Mouse (Mus musculus): ENCODE data around the gene Ptpro. TPM values are rescaled to one million over a fixed set of nuclear protein-coding genes. Genes with fewer than 3 reads are reported as not detected.

Ptpro gene
- polyA plus RNA-seq, 1 experiment from 2014 or later: 3.7 TPM

DNA sequence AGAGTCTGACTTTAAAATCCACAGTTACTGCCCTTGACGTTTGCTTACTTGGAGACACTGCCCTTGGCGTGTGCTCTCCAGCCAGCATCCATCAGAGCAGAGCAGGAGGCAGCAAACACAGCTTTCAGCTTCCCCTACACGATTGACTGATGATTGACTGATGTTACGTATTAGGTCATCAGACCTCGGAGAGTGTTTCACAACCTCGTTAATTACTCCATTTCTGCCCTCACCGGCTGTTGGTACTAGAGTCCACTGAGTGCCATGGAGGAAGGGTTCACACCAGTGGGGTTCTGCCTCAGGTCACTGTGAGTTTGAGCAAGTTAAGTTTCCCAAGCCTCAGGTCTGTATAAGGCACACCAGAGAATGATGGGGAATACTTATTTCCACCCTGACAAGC lies 143.0 kb downstream of the Ptpro start:
- 76% methylated on average over 7 of the region's 7 CpGs for WGBS
- H3K36me3 ChIP-seq: no peaks in the 10 kb centered on the region
- no peak overlapping the region for H3K4me2 ChIP-seq
- H3K9ac ChIP-seq: no peak overlapping the region
- no peaks in the 10 kb centered on the region for H3K4me1 ChIP-seq (replicated peaks)
- H3K4me3 ChIP-seq: no peak overlapping the region
- H3K9me3 ChIP-seq (replicated peaks): no peaks in the 10 kb centered on the region
- no peak for ATAC-seq (replicated peaks; ENCODE audit: insufficient number of reproducible peaks, insufficient read depth, low FRiP score, low read depth)
- H3K27me3 ChIP-seq: no peaks in the 10 kb centered on the region
- H3K27ac ChIP-seq: no peak overlapping the region

DNA sequence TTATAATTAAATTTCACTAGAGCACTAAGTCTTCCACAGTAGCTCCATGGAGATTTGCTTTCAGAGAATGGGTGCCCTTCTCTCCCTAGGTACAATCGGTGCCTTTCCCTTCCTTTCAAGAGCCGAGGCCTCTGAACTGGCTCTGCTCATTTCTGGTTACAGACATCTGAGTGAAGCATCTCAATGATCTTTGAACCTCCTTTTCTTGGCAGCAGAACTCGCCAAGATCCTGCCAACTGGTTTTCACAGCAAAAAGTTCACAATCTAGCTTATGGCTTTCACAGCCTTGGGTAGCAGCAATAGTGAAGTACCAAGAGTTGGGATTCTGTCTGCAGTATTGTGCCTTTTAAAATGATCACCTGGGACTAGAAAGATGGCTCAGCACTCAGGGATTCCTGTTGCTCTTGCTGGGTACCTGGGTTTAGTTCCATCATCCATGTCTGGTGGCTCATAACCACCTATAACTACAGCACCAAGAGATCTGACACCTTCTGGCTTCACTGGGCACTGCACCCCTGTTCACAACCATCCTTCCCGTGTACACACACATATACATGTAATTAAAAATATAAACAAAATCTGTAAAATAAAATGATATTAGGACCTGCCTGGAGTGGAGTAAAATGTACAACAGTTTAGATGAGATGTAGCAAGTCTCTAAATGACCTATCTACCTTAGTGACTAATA lies 144.1 kb downstream of the Ptpro start:
- Histone ChIP-seq H3K4me3 (no peak overlapping the region), H3K36me3 (no peaks in the 10 kb centered on the region), H3K9me3 (replicated peaks) (no peaks in the 10 kb centered on the region), H3K27me3 (no peaks in the 10 kb centered on the region), H3K4me1 (replicated peaks) (no peaks in the 10 kb centered on the region), H3K9ac (no peak overlapping the region), H3K4me2 (no peak overlapping the region), H3K27ac (no peak overlapping the region)
- WGBS: 75% methylated on average over 4 of the region's 4 CpGs
- ATAC-seq (replicated peaks; ENCODE audit: insufficient number of reproducible peaks, insufficient read depth, low FRiP score, low read depth): no peak

DNA sequence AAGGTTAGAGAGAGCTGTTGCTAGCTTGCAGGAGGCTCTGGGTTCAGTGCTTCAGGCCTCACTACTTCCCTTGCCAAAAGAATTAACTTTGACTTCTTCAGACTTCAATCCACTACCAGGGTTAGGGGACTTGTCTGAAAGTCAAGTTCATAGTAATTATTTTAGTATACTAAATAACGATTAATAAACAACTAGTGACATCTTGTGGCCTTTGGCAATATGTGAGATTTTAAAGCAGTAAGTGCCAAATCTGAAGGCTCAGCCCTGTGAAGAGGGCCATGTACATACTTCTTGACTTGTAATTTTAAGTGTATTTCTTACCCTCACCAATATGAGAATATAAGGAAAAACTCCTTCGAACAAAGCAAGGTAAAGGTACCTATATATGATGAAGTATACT lies 145.2 kb downstream of the Ptpro start:
- Histone ChIP-seq H3K4me2 (no peak overlapping the region), H3K9me3 (replicated peaks) (no peaks in the 10 kb centered on the region), H3K4me3 (no peak overlapping the region), H3K27ac (no peak overlapping the region), H3K27me3 (no peaks in the 10 kb centered on the region), H3K4me1 (replicated peaks) (no peaks in the 10 kb centered on the region), H3K36me3 (no peaks in the 10 kb centered on the region), H3K9ac (no peak overlapping the region)
- WGBS: 76% methylated on average over 2 of the region's 2 CpGs
- ATAC-seq (replicated peaks; ENCODE audit: insufficient number of reproducible peaks, insufficient read depth, low FRiP score, low read depth): no peak

DNA sequence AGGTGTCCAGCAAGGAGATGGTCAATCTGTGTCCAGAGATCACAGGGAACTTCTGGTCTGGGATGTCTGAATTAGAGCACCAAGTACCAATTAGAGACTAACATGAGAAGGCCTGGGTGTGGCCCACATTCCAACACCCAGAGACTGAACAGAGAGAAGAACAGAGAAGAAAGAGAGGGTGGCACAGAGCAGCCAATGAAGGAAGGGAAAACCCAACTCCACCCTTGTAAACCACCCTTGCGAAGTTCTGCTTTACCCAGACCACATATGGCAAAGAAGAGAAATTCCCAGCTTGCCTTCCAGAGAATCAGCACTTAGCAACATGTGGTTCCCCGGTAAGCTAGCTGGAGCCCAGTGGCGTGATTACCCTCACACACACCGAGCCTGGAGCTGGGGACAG lies 152.1 kb downstream of the Ptpro start:
- no peak overlapping the region for H3K4me3 ChIP-seq
- H3K4me2 ChIP-seq: no peak overlapping the region
- H3K27ac ChIP-seq: no peak overlapping the region
- 82% methylated on average over 4 of the region's 4 CpGs for WGBS
- H3K9ac ChIP-seq: no peak overlapping the region
- H3K9me3 ChIP-seq (replicated peaks): no peaks in the 10 kb centered on the region
- H3K36me3 ChIP-seq: no peaks in the 10 kb centered on the region
- H3K4me1 ChIP-seq (replicated peaks): 0 out of 2 replicates have a peak, but pooled peaks cover 2% of the 10 kb centered on the region
- no peaks in the 10 kb centered on the region for H3K27me3 ChIP-seq
- no peak for ATAC-seq (replicated peaks; ENCODE audit: insufficient number of reproducible peaks, insufficient read depth, low FRiP score, low read depth)

DNA sequence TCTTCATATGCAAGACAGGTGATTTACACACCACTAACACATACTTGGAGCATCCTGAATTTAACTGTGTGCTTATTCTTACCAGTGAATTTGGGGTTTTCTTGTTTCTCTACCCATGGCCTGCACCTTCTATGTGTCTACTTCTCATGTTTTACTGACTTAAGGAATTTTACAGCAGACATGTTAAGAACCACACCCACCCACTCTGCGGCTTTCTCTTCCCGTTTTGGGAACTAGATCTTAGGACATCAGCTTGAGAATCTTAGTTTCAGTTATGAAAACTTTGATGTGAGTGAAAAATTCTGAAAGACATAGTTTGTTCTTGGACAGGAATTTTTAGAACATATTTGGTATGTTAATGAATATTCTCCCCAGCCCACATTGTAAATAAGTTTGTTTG lies 153.6 kb downstream of the Ptpro start:
- H3K9ac ChIP-seq: no peak overlapping the region
- H3K4me2 ChIP-seq: no peak overlapping the region
- 0 out of 2 replicates have a peak, but pooled peaks cover 2% of the 10 kb centered on the region for H3K4me1 ChIP-seq (replicated peaks)
- no peaks in the 10 kb centered on the region for H3K9me3 ChIP-seq (replicated peaks)
- ATAC-seq (replicated peaks; ENCODE audit: insufficient number of reproducible peaks, insufficient read depth, low FRiP score, low read depth): no peak
- no peak overlapping the region for H3K4me3 ChIP-seq
- H3K27me3 ChIP-seq: no peaks in the 10 kb centered on the region
- H3K36me3 ChIP-seq: no peaks in the 10 kb centered on the region
- no peak overlapping the region for H3K27ac ChIP-seq
- WGBS: 83% methylated on average over 2 of the region's 2 CpGs

DNA sequence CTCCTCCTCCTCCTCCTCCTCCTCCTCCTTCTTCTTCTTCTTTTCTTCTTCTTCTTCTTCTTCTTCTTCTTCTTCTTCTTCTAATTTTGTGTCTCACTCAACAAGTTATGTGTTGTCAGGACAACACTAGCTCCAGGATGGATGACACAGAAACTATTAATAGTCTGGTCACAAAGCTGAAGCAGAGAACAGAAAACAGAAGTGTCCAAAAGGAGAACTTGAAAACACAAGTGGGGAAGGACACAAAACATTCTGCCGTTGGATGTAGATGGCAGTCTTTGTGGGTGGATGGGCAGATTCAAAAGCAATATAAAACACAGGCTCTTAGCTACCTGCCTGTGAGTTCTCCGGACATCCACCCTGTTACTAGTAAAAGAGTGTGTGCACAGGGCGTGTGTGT lies 158.4 kb downstream of the Ptpro start:
- WGBS: 43% methylated on average over 3 of the region's 3 CpGs
- H3K9me3 ChIP-seq (replicated peaks): no peaks in the 10 kb centered on the region
- no peaks in the 10 kb centered on the region for H3K27me3 ChIP-seq
- H3K4me3 ChIP-seq: 0 out of 2 replicates have a peak overlapping the region, but pooled peaks have one; percentile 4
- peaks cover 2% of the 10 kb centered on the region; the same call in 1 of the 2 replicates for H3K4me1 ChIP-seq (replicated peaks)
- H3K27ac ChIP-seq: peak overlapping the region; percentile 63
- no peak for ATAC-seq (replicated peaks; ENCODE audit: insufficient number of reproducible peaks, insufficient read depth, low FRiP score, low read depth)
- H3K4me2 ChIP-seq: peak overlapping the region; percentile 45
- H3K9ac ChIP-seq: no peak overlapping the region
- H3K36me3 ChIP-seq: no peaks in the 10 kb centered on the region

DNA sequence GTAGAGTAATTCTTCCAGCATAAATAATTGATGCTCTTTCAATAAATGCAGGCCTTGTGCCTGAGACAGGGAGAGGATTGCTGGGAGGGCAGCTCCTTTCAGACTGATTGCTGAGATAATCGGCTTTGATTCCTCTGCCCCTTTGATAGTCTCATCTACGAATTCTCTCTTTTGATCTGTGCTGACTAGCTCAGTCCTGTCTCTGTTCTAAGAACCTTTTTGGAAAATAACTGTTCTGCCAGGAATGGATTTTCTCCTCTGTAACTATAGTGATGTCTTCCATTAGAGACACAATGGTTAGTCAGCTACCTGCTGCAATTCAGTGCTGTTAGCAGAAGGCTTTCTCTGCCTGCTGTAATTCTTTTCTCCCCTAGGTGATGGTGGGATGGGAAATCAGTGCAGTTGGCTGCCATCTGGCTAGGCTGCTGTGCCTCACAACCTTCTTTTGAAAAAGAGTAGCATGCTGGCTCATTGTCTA lies 159.8 kb downstream of the Ptpro start:
- H3K9ac ChIP-seq: no peak overlapping the region
- 54% methylated on average over 2 of the region's 2 CpGs for WGBS
- H3K27ac ChIP-seq: no peak overlapping the region
- peaks cover 2% of the 10 kb centered on the region; the same call in 1 of the 2 replicates for H3K4me1 ChIP-seq (replicated peaks)
- no peak overlapping the region for H3K4me3 ChIP-seq
- H3K9me3 ChIP-seq (replicated peaks): no peaks in the 10 kb centered on the region
- no peak for ATAC-seq (replicated peaks; ENCODE audit: insufficient number of reproducible peaks, insufficient read depth, low FRiP score, low read depth)
- H3K36me3 ChIP-seq: no peaks in the 10 kb centered on the region
- H3K4me2 ChIP-seq: no peak overlapping the region
- no peaks in the 10 kb centered on the region for H3K27me3 ChIP-seq

DNA sequence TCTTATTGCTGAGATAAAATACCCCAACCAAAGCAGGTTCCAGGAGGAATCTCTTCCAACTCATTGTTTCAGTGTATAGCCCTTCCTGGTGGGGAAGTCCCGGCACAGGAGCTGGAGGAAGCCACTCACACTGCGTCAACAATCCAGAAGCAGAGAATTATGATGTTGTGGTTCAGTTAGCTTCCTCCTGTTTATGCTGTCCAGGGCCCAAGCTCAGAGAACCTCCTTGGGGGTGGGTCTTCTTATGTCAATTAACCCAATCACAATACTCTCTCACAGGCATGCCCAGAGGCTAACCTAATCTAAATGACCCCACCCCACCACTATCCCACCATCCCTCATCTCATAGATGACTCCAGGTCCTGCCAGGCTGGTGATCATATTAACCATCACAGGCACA lies 160.9 kb downstream of the Ptpro start:
- no peaks in the 10 kb centered on the region for H3K27me3 ChIP-seq
- 66% methylated on average over 2 of the region's 2 CpGs for WGBS
- no peak overlapping the region for H3K27ac ChIP-seq
- H3K9ac ChIP-seq: no peak overlapping the region
- no peak overlapping the region for H3K4me3 ChIP-seq
- H3K9me3 ChIP-seq (replicated peaks): no peaks in the 10 kb centered on the region
- H3K4me1 ChIP-seq (replicated peaks): peaks cover 2% of the 10 kb centered on the region; the same call in 1 of the 2 replicates
- no peak for ATAC-seq (replicated peaks; ENCODE audit: insufficient number of reproducible peaks, insufficient read depth, low FRiP score, low read depth)
- H3K36me3 ChIP-seq: no peaks in the 10 kb centered on the region
- H3K4me2 ChIP-seq: no peak overlapping the region

DNA sequence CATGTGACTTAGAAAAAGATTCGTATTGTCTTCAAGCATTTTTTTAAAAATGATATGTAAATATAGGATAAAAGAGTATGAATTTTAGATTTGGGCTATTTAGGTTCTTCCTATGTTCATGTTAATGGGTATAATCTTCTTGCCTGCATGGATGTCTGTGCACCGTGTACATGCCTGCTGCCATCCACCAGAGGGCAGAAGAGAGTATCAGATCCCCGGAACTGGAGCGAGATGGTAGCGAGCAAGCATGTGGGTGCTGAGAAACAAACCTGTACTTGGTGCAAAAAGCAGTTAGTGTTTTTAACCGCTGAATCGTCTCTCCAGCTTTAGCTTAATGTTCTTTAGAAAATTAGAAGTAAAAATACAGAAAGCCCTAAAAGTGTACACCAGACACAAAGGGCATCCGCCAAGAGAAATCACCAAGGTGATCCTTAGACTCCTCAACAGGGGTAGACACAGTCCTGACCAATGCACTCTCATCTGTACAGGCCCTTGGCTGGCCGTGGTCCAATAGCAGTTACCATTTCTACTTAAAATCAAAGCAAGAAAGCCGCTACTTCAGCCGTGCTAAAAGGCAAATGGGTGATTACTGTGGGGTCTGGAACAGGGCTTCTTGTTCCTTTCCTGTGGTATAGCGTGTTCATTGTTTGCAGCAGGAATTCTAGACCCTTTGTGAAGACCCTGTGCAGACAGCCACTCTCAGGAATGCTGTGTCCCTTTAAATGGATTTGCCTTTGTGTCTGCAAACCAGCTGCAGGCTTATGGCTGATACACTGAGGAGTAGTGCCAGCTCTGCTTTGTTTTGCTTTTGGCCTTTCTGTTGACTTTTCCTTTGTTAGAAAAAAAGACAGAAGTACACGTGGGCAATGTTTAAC lies 162.6 kb downstream of the Ptpro start:
- Histone ChIP-seq H3K4me3 (no peak overlapping the region), H3K4me1 (replicated peaks) (no peaks in the 10 kb centered on the region; the same call in 1 of the 2 replicates), H3K9ac (no peak overlapping the region), H3K9me3 (replicated peaks) (no peaks in the 10 kb centered on the region), H3K4me2 (no peak overlapping the region), H3K27me3 (no peaks in the 10 kb centered on the region), H3K36me3 (no peaks in the 10 kb centered on the region), H3K27ac (no peak overlapping the region)
- WGBS: 56% methylated on average over 13 of the region's 13 CpGs
- 0 out of 2 replicates have a peak, but pooled peaks have one; percentile 19 for ATAC-seq (replicated peaks; ENCODE audit: insufficient number of reproducible peaks, insufficient read depth, low FRiP score, low read depth)

DNA sequence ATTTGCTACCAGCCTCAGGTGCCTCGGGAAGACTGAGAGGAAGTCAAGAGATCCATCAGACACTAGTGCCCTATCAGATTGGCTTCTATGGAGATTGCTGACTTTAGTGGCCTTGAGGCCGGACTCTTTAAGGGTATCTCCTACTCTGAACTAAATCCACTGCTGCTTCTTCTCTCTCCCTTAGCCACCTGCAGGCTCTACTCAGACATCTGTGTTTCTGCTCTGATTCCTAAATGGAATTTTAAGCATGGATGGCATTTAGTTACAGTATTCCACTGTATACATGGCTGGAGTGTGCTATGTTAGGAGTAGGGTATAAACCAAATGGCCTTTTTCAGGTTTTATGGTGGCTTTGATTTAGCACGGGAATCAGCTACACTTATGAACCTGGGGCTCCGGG lies 170.7 kb downstream of the Ptpro start:
- H3K36me3 ChIP-seq: no peaks in the 10 kb centered on the region
- H3K9me3 ChIP-seq (replicated peaks): no peaks in the 10 kb centered on the region
- no peak overlapping the region for H3K27ac ChIP-seq
- no peak overlapping the region for H3K9ac ChIP-seq
- H3K4me1 ChIP-seq (replicated peaks): peaks cover 3% of the 10 kb centered on the region; the same call in 1 of the 2 replicates
- H3K4me3 ChIP-seq: no peak overlapping the region
- WGBS: 75% methylated on average over 4 of the region's 4 CpGs
- H3K27me3 ChIP-seq: no peaks in the 10 kb centered on the region
- no peak overlapping the region for H3K4me2 ChIP-seq
- no peak for ATAC-seq (replicated peaks; ENCODE audit: insufficient number of reproducible peaks, insufficient read depth, low FRiP score, low read depth)

DNA sequence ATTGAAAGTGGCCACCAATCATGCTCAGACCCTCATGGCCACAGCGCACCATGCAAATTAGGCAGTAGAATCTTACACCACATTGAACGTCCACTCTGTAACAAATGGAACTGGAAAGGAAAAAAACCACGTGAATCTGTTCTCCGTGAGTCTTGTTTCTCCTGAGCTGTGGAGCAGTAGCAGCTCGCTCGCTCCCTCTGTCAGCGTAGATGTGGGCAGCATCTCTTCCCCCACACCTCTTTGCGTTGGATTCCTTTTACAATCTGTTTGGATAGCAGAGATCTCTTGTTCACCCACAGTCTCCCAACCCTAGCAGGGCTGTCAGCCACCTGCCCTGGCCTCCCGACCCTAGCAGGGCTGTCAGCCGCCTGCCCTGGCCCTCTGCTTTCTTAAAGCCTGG lies 171.7 kb downstream of the Ptpro start:
- Histone ChIP-seq H3K9me3 (replicated peaks) (no peaks in the 10 kb centered on the region), H3K27me3 (no peaks in the 10 kb centered on the region), H3K4me2 (no peak overlapping the region), H3K27ac (no peak overlapping the region), H3K9ac (no peak overlapping the region), H3K4me3 (no peak overlapping the region), H3K36me3 (no peaks in the 10 kb centered on the region), H3K4me1 (replicated peaks) (peaks cover 3% of the 10 kb centered on the region; the same call in 1 of the 2 replicates)
- ATAC-seq (replicated peaks; ENCODE audit: insufficient number of reproducible peaks, insufficient read depth, low FRiP score, low read depth): no peak
- 66% methylated on average over 10 of the region's 10 CpGs for WGBS

All from heart, embryonic 15.5 days (tissue).